Mouse (Mus musculus) layer of hippocampus, adult 8-10 months (tissue): ENCODE measurements around the gene Rps16. TPM values are rescaled to one million over a fixed set of nuclear protein-coding genes. Genes with fewer than 3 reads are reported as not detected.
"Not testable (repeated sequence)": the region's sequence is repeated elsewhere in the genome, so short reads cannot be mapped to it uniquely, and the experiment has no call there.

Experiments
- DNase-seq, 2 experiments: peaks; one replicate each; pipeline ENCODE4 v3.0.0; 2022; ENCODE audit warnings: low spot score in 2 of 2
- total RNA-seq, 4 experiments: library from RNA; stranded (reverse); gene quantifications; 2 replicates each; pipeline ENCODE4 v1.2.4; 2022

Gene Rps16
- total RNA-seq, 4 experiments from 2014 or later: 531 to 646 (median 582) TPM

GRCm38 (mm10) chr7:28386877-28387276 lies 36.4 kb downstream of the Rps16 start:
- DNase-seq: not testable (repeated sequence)

DNA sequence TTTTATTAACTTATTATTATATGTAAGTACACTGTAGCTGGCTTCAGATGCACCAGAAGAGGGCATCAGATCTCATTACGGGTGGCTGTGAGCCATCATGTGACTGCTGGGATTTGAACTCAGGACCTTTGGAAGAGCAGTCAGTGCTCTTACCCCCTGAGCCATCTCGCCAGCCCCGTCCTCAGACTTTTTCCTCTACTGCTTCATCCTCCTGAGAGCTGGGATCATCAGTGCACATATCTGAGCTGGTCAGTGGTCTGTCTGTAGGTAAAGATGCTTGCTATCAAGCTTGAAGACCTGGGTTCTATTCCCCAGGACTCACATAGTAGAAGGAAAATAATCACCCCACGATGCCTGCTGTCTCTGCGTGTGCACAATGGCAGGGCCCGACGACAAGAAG lies 36.9 kb downstream of the Rps16 start:
- DNase-seq: not testable (repeated sequence)

GRCm38 (mm10) chr7:28390331-28390730 lies 39.9 kb downstream of the Rps16 start:
- DNase-seq: no peak

GRCm38 (mm10) chr7:28392429-28393271 lies 42.2 kb downstream of the Rps16 start, which contains the start of the genes Med29 and Paf1:
TSS of gene Med29 (minus strand) at chr7:28392708.
TSS of gene Paf1 (plus strand) at chr7:28392951.
- DNase-seq: peak; percentile 98 to 99

GRCm38 (mm10) chr7:28393272-28393951 lies 43.0 kb downstream of the Rps16 start:
- DNase-seq: no peak

GRCm38 (mm10) chr7:28395425-28395824 lies 45.0 kb downstream of the Rps16 start:
- DNase-seq: no peak

DNA sequence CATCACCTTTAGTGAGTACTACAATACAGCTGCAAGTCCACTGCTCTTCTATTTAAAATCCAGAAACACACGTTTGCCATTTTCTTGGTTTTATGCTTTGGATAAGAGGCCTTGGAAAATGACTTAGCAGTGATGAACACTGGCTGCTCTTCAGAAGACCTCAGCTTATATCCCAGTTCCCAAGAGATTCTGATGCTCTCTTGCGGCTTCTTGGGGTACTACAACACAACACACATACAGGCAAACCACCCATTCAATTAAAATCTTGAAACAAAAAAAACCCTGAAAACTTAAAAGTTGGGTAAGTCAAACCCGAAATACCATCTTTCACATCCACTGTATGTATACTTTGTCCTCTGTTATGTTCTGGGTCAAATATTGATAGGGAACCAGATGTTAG lies 47.5 kb downstream of the Rps16 start:
- no peak for DNase-seq

DNA sequence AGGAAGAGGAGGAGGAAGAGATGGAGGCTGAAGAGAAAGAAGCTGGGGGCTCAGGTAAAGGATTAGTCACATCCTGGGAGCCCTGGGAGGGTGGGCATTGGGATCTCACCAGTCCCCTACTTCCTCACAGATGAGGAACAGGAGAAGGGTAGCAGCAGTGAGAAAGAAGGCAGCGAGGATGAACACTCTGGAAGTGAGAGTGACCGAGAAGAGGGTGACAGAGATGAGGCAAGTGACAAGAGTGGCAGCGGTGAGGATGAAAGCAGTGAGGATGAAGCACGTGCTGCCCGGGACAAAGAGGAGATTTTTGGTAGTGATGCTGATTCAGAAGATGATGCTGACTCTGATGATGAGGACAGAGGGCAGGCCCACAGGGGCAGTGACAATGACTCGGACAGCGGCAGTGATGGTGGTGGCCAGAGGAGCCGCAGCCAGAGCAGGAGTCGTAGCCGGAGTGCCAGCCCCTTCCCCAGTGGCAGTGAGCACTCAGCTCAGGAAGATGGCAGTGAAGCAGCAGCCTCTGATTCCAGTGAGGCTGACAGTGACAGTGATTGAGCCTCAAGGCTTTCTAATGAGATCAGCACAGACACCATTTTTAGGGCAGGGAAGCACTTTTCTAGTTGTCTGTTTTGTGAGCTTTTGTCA lies 48.4 kb downstream of the Rps16 start:
- DNase-seq: no peak

DNA sequence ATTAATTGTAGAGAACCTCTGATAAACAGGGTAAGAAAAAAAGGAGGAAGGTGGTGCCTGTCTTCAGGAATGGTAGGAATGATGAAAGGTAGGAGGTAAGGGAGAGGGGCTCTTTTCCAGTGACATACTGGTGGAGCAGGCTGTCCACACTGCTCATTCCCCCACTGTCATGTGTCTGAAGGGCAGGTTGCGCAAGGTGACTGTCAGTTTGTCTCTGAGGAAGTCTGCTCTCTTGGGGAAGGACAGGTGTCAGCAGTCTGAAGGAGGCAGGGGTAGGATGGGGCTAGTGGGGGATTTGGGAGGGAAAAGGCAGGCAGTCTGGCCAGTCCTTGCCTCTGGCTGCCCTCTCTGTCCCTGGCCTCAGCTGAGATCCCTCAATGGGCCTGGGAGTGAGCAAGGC lies 50.6 kb downstream of the Rps16 start:
- DNase-seq: no peak

DNA sequence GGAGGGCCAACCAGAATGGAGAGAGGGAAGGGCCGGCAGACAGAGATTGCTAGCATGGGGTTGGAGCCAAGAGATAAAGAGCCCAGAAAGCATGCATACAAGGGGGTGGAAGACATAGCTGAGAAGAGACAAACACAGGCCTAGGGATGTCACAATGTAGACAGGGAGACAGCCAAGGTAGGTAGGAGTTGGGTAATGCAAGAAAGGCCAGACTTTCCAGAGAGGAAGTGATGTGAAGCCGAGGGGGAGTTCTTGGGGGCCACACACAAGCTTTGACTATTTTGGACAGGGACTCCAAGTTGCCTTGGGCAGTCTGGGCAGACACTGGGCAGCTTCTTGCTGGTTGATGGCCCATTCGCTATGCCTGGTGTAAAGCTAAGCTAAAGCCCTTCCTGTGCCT lies 51.5 kb downstream of the Rps16 start:
- DNase-seq: no peak

Other genes starting within 250 kb of the Rps16 start
- gene 9530053A07Rik, start 221.2 kb upstream of the Rps16 start, total RNA-seq: not detected
- gene Fbl, start 180.9 kb upstream of the Rps16 start, total RNA-seq: 10 to 100 TPM; 44.6 to 56.7 (median 54.5) TPM
- gene Dyrk1b, start 171.2 kb upstream of the Rps16 start, total RNA-seq: 10 to 100 TPM; 39.6 to 52.5 (median 46.4) TPM
- gene Eid2, start 82.8 kb upstream of the Rps16 start, total RNA-seq: 10 to 100 TPM; 48.7 to 58.6 (median 56.9) TPM
- gene Eid2b, start 72.9 kb upstream of the Rps16 start, total RNA-seq: 10 to 100 TPM; 29.9 to 39.5 (median 31.7) TPM
- under 1 TPM in 2 of 4 experiments, not detected in 2; 0.70 to 0.98 TPM for gene Selenov, start 59.5 kb upstream of the Rps16 start, total RNA-seq
- 1 to 10 TPM; 1.1 to 2.2 (median 1.7) TPM for gene Dll3, start 48.4 kb upstream of the Rps16 start, total RNA-seq
- gene Timm50, start 38.6 kb upstream of the Rps16 start, total RNA-seq: 10 to 100 TPM; 41.2 to 54.2 (median 46.0) TPM
- gene Supt5, start 11.9 kb upstream of the Rps16 start, total RNA-seq: 100 to 1,000 TPM; 119 to 125 (median 122) TPM
- gene Plekhg2, start 21.9 kb downstream of the Rps16 start, total RNA-seq: 1 to 10 TPM; 5.8 to 7.8 (median 6.5) TPM
- 1 to 10 TPM; 1.8 to 7.9 (median 5.0) TPM for gene Zfp36, start 29.6 kb downstream of the Rps16 start, total RNA-seq
- gene Med29, start 42.1 kb downstream of the Rps16 start, total RNA-seq: 10 to 100 TPM; 16.0 to 20.2 (median 17.1) TPM
- 10 to 100 TPM; 72.9 to 77.5 (median 75.4) TPM for gene Paf1, start 42.3 kb downstream of the Rps16 start, total RNA-seq
- 1 to 10 TPM; 1.6 to 5.2 (median 3.2) TPM for gene Gmfg, start 86.8 kb downstream of the Rps16 start, total RNA-seq
- 10 to 100 TPM; 68.2 to 77.3 (median 71.5) TPM for gene Lrfn1, start 101.3 kb downstream of the Rps16 start, total RNA-seq
- not detected for gene Ifnl2, start 159.8 kb downstream of the Rps16 start, total RNA-seq
- not detected for gene Ifnl3, start 172.2 kb downstream of the Rps16 start, total RNA-seq
- gene Sycn, start 190.2 kb downstream of the Rps16 start, total RNA-seq: not detected
- gene Nccrp1, start 196.6 kb downstream of the Rps16 start, total RNA-seq: under 1 TPM in 1 of 4 experiments, not detected in 3; 0.36 TPM
- 10 to 100 TPM; 62.6 to 73.9 (median 66.2) TPM for gene Samd4b, start 247.5 kb downstream of the Rps16 start, total RNA-seq
- gene Pak4, start 247.5 kb downstream of the Rps16 start, total RNA-seq: 10 to 100 TPM; 12.2 to 14.2 (median 13.1) TPM